Mouse (Mus musculus): Measurements from ENCODE around the gene Pank2. TPM values are rescaled to one million over a fixed set of nuclear protein-coding genes. Genes with fewer than 3 reads are reported as not detected.
"Not testable (repeated sequence)": the region's sequence is repeated elsewhere in the genome, so short reads cannot be mapped to it uniquely, and the experiment has no call there.

The Pank2 gene
- polyA plus RNA-seq, 1 experiment: 44.4 TPM

- H3K27ac ChIP-seq (ENCODE audit: control insufficient read depth, insufficient read depth, low read depth, low read length, poor library complexity): no peak overlapping the region
- no peak for TF ChIP-seq POLR2A (IDR thresholded peaks at IDR 0.05; ENCODE audit: borderline replicate concordance, control insufficient read depth, low read depth, low read length)
- TF ChIP-seq CTCF (IDR thresholded peaks at IDR 0.05; ENCODE audit: control insufficient read depth, insufficient read depth, low read length): no peak
- no peak overlapping the region for H3K4me3 ChIP-seq (replicated peaks; ENCODE audit: control insufficient read depth, low read depth, low read length)
- no peaks in the 10 kb centered on the region for H3K4me1 ChIP-seq (ENCODE audit: control insufficient read depth, insufficient read depth, low read length)
Measured at GRCm38 (mm10) chr2:131301635-131302034, 39.3 kb downstream of the Pank2 start.

- H3K4me1 ChIP-seq (ENCODE audit: control insufficient read depth, insufficient read depth, low read length): no peaks in the 10 kb centered on the region
- no peak overlapping the region for H3K27ac ChIP-seq (ENCODE audit: control insufficient read depth, insufficient read depth, low read depth, low read length, poor library complexity)
- TF ChIP-seq CTCF (IDR thresholded peaks at IDR 0.05; ENCODE audit: control insufficient read depth, insufficient read depth, low read length) (no peak), POLR2A (IDR thresholded peaks at IDR 0.05; ENCODE audit: borderline replicate concordance, control insufficient read depth, low read depth, low read length) (no peak)
- 90% methylated on average over 9 of the region's 9 CpGs for WGBS
- no peak overlapping the region for H3K4me3 ChIP-seq (replicated peaks; ENCODE audit: control insufficient read depth, low read depth, low read length)
Measured at GRCm38 (mm10) chr2:131304497-131304896, 42.2 kb downstream of the Pank2 start.

GRCm38 (mm10) chr2:131305226-131305625, 42.9 kb downstream of the Pank2 start:
- 77% methylated on average over 1 of the region's 1 CpGs for WGBS
- H3K4me3 ChIP-seq (replicated peaks; ENCODE audit: control insufficient read depth, low read depth, low read length); H3K27ac ChIP-seq (ENCODE audit: control insufficient read depth, insufficient read depth, low read depth, low read length, poor library complexity); H3K4me1 ChIP-seq (ENCODE audit: control insufficient read depth, insufficient read depth, low read length): not testable (repeated sequence)

- Histone ChIP-seq H3K27ac (ENCODE audit: control insufficient read depth, insufficient read depth, low read depth, low read length, poor library complexity) (no peak overlapping the region), H3K4me3 (replicated peaks; ENCODE audit: control insufficient read depth, low read depth, low read length) (no peak overlapping the region), H3K4me1 (ENCODE audit: control insufficient read depth, insufficient read depth, low read length) (no peaks in the 10 kb centered on the region)
- no peak for TF ChIP-seq POLR2A (IDR thresholded peaks at IDR 0.05; ENCODE audit: borderline replicate concordance, control insufficient read depth, low read depth, low read length)
- TF ChIP-seq CTCF (IDR thresholded peaks at IDR 0.05; ENCODE audit: control insufficient read depth, insufficient read depth, low read length): no peak
- 85% methylated on average over 5 of the region's 5 CpGs for WGBS
Measured at GRCm38 (mm10) chr2:131307391-131307790, 45.1 kb downstream of the Pank2 start.

- Histone ChIP-seq H3K27ac (ENCODE audit: control insufficient read depth, insufficient read depth, low read depth, low read length, poor library complexity) (no peak overlapping the region), H3K4me3 (replicated peaks; ENCODE audit: control insufficient read depth, low read depth, low read length) (no peak overlapping the region), H3K4me1 (ENCODE audit: control insufficient read depth, insufficient read depth, low read length) (no peaks in the 10 kb centered on the region)
- WGBS: 74% methylated on average over 2 of the region's 2 CpGs
- no peak for TF ChIP-seq CTCF (IDR thresholded peaks at IDR 0.05; ENCODE audit: control insufficient read depth, insufficient read depth, low read length)
- no peak for TF ChIP-seq POLR2A (IDR thresholded peaks at IDR 0.05; ENCODE audit: borderline replicate concordance, control insufficient read depth, low read depth, low read length)
Measured at GRCm38 (mm10) chr2:131307822-131308221, 45.5 kb downstream of the Pank2 start.

- Histone ChIP-seq H3K4me3 (replicated peaks; ENCODE audit: control insufficient read depth, low read depth, low read length) (no peak overlapping the region), H3K4me1 (ENCODE audit: control insufficient read depth, insufficient read depth, low read length) (no peaks in the 10 kb centered on the region), H3K27ac (ENCODE audit: control insufficient read depth, insufficient read depth, low read depth, low read length, poor library complexity) (no peak overlapping the region)
- WGBS: 53% methylated on average over 6 of the region's 6 CpGs
- no peak for TF ChIP-seq POLR2A (IDR thresholded peaks at IDR 0.05; ENCODE audit: borderline replicate concordance, control insufficient read depth, low read depth, low read length)
Measured at GRCm38 (mm10) chr2:131309296-131309695, 47.0 kb downstream of the Pank2 start.

- no peak overlapping the region for H3K27ac ChIP-seq (ENCODE audit: control insufficient read depth, insufficient read depth, low read depth, low read length, poor library complexity)
- WGBS: 85% methylated on average over 2 of the region's 2 CpGs
- H3K4me1 ChIP-seq (ENCODE audit: control insufficient read depth, insufficient read depth, low read length): peaks cover 4% of the 10 kb centered on the region
- H3K4me3 ChIP-seq (replicated peaks; ENCODE audit: control insufficient read depth, low read depth, low read length): no peak overlapping the region
- TF ChIP-seq CTCF (IDR thresholded peaks at IDR 0.05; ENCODE audit: control insufficient read depth, insufficient read depth, low read length) (no peak), POLR2A (IDR thresholded peaks at IDR 0.05; ENCODE audit: borderline replicate concordance, control insufficient read depth, low read depth, low read length) (no peak)
Measured at GRCm38 (mm10) chr2:131316167-131316566, 53.9 kb downstream of the Pank2 start.

- H3K4me3 ChIP-seq (replicated peaks; ENCODE audit: control insufficient read depth, low read depth, low read length): no peak overlapping the region
- no peak for TF ChIP-seq POLR2A (IDR thresholded peaks at IDR 0.05; ENCODE audit: borderline replicate concordance, control insufficient read depth, low read depth, low read length)
- no peak for TF ChIP-seq CTCF (IDR thresholded peaks at IDR 0.05; ENCODE audit: control insufficient read depth, insufficient read depth, low read length)
- 86% methylated on average over 6 of the region's 6 CpGs for WGBS
- H3K4me1 ChIP-seq (ENCODE audit: control insufficient read depth, insufficient read depth, low read length): peaks cover 4% of the 10 kb centered on the region
- no peak overlapping the region for H3K27ac ChIP-seq (ENCODE audit: control insufficient read depth, insufficient read depth, low read depth, low read length, poor library complexity)
Measured at GRCm38 (mm10) chr2:131319401-131319800, 57.1 kb downstream of the Pank2 start.

GRCm38 (mm10) chr2:131321192-131321591, 58.9 kb downstream of the Pank2 start:
- 0% methylated on average over 3 of the region's 3 CpGs for WGBS
- 0 out of 2 replicates have a peak, but pooled peaks have one; percentile 13 for TF ChIP-seq POLR2A (IDR thresholded peaks at IDR 0.05; ENCODE audit: borderline replicate concordance, control insufficient read depth, low read depth, low read length)
- peak overlapping the region; percentile 67; the same call in 1 of the 2 replicates for H3K27ac ChIP-seq (ENCODE audit: control insufficient read depth, insufficient read depth, low read depth, low read length, poor library complexity)
- not testable (repeated sequence) for H3K4me1 ChIP-seq (ENCODE audit: control insufficient read depth, insufficient read depth, low read length); H3K4me3 ChIP-seq (replicated peaks; ENCODE audit: control insufficient read depth, low read depth, low read length)

Measured in bone marrow, adult 2 months (tissue).